Mouse (Mus musculus) heart, embryonic 14.5 days (tissue): ENCODE results near the gene Dpf2. TPM values are rescaled to one million over a fixed set of nuclear protein-coding genes. Genes with fewer than 3 reads are reported as not detected.

Experiments
- ATAC-seq: fragments of 200-750 bp; cut with Nextera tagmentation; 2 replicates; pipeline ENCODE4 v1.8.0; 2017; ENCODE audit warnings: low read depth, moderate TSS enrichment; ENCODE audit not compliant: insufficient number of reproducible peaks, insufficient read depth, low FRiP score
- H3K27ac ChIP-seq, 2 experiments: fragments of 200-500 bp in 1 of 2; fragments of 300-500 bp in 1 of 2; sonication (generic) in 1 of 2; replicated peaks in 1 of 2; 2 replicates each; pipeline ENCODE4 v1.5.1; 2012 to 2014; ENCODE audit warnings: low read depth in 2 of 2, low read length in 2 of 2, control low read depth in 1 of 2, mild to moderate bottlenecking in 1 of 2, mixed read lengths in 1 of 2; ENCODE audit not compliant: control insufficient read depth in 1 of 2, insufficient read depth in 1 of 2
- H3K27me3 ChIP-seq: fragments of 300-500 bp; sonication (generic); 2 replicates; pipeline ENCODE4 v1.6.1; 2014; ENCODE audit warnings: mild to moderate bottlenecking, low read length, control low read depth; ENCODE audit not compliant: control insufficient read depth, insufficient read depth
- H3K36me3 ChIP-seq: fragments of 300-500 bp; sonication (generic); 2 replicates; pipeline ENCODE4 v1.6.1; 2014; ENCODE audit warnings: mild to moderate bottlenecking, control low read depth, low read length, mixed read lengths; ENCODE audit not compliant: control insufficient read depth, insufficient read depth
- H3K4me1 ChIP-seq, 2 experiments: fragments of 200-500 bp in 1 of 2; fragments of 300-500 bp in 1 of 2; sonication (generic) in 1 of 2; 2 replicates each; pipeline ENCODE4 v1.6.1; 2012 to 2014; ENCODE audit warnings: low read length in 2 of 2, control low read depth in 1 of 2, mixed read lengths in 1 of 2; ENCODE audit not compliant: control insufficient read depth in 2 of 2, insufficient read depth in 2 of 2
- H3K4me2 ChIP-seq: fragments of 300-500 bp; sonication (generic); 2 replicates; pipeline ENCODE4 v1.6.1; 2014; ENCODE audit warnings: mild to moderate bottlenecking, low read length
- H3K4me3 ChIP-seq, 2 experiments: fragments of 200-500 bp in 1 of 2; fragments of 300-500 bp in 1 of 2; sonication (generic) in 1 of 2; 2 replicates each; pipeline ENCODE4 v1.5.1; 2012 to 2014; ENCODE audit warnings: low read length in 2 of 2, mild to moderate bottlenecking in 2 of 2, control low read depth in 1 of 2, low read depth in 1 of 2, moderate library complexity in 1 of 2; ENCODE audit not compliant: control insufficient read depth in 1 of 2, insufficient read depth in 1 of 2
- H3K9ac ChIP-seq: fragments of 300-500 bp; sonication (generic); 2 replicates; pipeline ENCODE4 v1.6.1; 2014; ENCODE audit warnings: mild to moderate bottlenecking, low read length
- H3K9me3 ChIP-seq: fragments of 300-500 bp; sonication (generic); 2 replicates; pipeline ENCODE4 v1.6.1; 2016; ENCODE audit warnings: low read length, control low read depth; ENCODE audit not compliant: control insufficient read depth
- WGBS: fragments of 180-500 bp; shearing (Covaris S2); extraction: QIAGEN DNeasy Blood & Tissue Kit; methylation state at CpG from one replicate; pipeline ENCODE4 v1.1.7; 2014; 5-methylcytosine and 5-hydroxymethylcytosine counted together
- polyA plus RNA-seq: library from polyadenylated mRNA; unstranded; fragments of >200 nt; fragmentation: Nextera tagmentation; extraction: Ambion mirVana; gene quantifications from 2 replicates; pipeline ENCODE4 v1.2.1, GENCODE M21; 2014

Dpf2 gene
- polyA plus RNA-seq, 1 experiment from 2014 or later = 85.8 TPM

DNA sequence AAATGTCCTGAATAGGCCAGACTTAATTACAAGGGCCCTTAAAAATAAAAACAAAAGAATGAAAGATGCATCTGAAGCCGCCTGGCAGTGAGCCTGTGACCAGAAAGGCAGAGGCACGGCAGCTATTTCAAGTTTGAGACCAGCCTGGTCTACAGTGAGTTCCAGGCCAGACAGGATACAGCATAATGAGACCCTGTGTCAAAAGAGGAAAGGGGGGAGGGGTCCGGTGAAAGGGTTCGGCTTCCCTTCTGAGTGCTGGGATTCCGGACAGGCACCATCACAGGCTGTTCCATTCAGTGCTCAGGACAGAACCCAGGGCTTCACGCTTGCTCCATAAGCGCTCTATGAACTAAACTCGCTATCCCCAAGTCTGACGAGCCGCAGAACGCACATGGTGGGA, 14.2 kb upstream of the Dpf2 start:
- 80% methylated on average over 11 of the region's 11 CpGs for WGBS
- ATAC-seq = no peak
- Histone ChIP-seq H3K4me3 (no peak overlapping the region), H3K27ac (no peak overlapping the region), H3K9me3 (no peaks in the 10 kb centered on the region), H3K4me2 (no peak overlapping the region), H3K4me1 (peaks cover 23 to 41% of the 10 kb centered on the region in 2 experiments), H3K9ac (no peak overlapping the region), H3K36me3 (no peaks in the 10 kb centered on the region), H3K27me3 (no peaks in the 10 kb centered on the region)

DNA sequence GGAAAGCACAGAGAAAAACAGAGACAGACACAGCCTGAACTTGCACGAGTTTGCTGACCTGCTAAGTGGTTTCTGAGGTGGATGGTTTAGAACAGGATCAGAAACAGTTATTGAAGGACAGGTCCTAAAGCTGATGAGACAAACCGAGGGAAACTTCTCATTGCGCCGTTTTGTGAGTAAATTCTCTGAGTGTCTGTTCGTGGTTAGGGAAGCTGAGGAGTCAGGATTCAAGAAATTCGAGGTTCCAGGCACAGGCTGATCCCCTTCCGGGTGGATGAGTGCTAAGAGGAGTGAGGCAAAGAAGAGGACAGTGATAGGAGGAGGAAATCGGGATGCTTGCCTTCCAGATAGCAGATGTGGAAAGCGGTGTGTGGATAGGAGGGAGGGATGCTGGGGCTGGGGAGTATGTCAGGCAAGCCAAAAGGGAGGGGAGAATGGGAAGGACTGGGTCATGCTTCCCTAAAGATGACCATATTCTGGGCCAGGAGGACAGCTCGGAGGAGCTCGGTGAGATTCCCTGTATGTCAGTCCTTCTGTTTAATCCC, 12.6 kb upstream of the Dpf2 start:
- Histone ChIP-seq H3K4me2 (peak overlapping the region; percentile 98), H3K9me3 (no peaks in the 10 kb centered on the region), H3K4me1 (peaks cover 28 to 48% of the 10 kb centered on the region in 2 experiments), H3K36me3 (no peaks in the 10 kb centered on the region; the same call in 1 of the 2 replicates), H3K27ac (peak overlapping the region; percentile 47 to 89), H3K9ac (peak overlapping the region; percentile 45), H3K4me3 (peak overlapping the region; percentile 65 to 73), H3K27me3 (no peaks in the 10 kb centered on the region)
- ATAC-seq = no peak
- WGBS = 25% methylated on average over 11 of the region's 11 CpGs

DNA sequence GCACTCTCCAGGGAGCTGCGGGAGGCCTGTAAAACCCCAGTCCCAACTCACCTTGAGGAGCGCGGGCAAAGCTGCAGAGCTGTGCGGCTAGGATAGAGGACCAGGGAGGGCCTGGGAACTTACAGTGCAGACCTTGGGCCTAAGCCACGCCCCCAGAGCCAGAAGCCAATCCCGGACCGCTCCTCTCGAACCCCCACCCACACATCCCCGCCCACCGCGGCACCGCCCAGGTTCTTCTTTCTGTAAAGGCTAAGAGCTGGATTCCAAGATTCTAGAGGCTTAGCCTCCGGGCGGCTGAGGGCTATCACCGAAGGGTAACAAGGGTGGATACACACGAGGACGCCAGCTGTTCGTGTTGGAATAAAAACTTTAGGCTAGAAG, 11.9 kb upstream of the Dpf2 start, which contains the start of gene Cdc42ep2:
Cdc42ep2 (minus strand) TSS at position 104 of the 381 bp plus-strand sequence.
- H3K27me3 ChIP-seq = no peaks in the 10 kb centered on the region
- no peaks in the 10 kb centered on the region for H3K9me3 ChIP-seq
- peaks cover 23 to 42% of the 10 kb centered on the region in 2 experiments for H3K4me1 ChIP-seq
- peak within 1 kb of the TSS; percentile 74 for H3K9ac ChIP-seq
- 0% methylated on average over 18 of the region's 18 CpGs for WGBS
- peak within 1 kb of the TSS; percentile 98 for H3K4me2 ChIP-seq
- ATAC-seq = peak; percentile 89
- H3K27ac ChIP-seq = peak within 1 kb of the TSS; percentile 86 to 89
- H3K4me3 ChIP-seq = peak within 1 kb of the TSS; percentile 65 to 73
- H3K36me3 ChIP-seq = no peaks in the 10 kb centered on the region; the same call in 1 of the 2 replicates

DNA sequence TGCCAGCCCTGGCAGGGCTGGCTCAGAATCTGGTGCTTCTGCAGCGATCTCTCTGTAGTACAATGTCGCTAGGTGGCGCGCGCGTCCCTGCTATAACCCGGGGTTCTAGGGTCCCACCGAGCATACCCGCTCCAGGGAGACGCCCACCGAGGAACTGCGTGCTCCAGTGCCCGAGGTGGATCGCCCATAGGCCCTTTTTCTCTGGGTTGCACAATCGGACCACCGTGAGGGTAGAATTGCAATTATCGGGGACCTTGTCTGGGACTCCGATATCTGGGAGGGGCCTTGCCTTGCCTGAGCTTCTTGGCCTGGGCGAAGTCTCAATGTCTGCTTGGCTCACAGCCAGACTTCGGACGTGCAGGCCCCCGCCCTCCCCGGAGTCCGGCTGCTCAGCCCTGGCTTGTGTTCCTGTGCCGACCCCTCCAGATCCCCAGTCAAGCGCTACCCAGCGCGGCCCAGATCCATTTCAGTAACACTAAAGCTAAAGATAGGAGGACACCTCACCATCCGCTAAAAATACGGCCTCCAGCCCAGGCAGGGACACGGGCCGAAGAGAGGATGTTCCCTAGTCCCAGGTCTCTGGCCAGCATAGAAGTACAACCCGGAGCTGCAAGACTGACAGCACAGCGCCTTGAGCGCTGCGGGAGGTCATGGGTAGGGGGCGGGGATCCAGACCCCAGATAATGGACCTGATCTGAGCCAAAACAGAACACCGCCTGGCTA, 11.3 kb upstream of the Dpf2 start:
- ATAC-seq = peak; percentile 73
- Histone ChIP-seq H3K9ac (peak overlapping the region; percentile 74), H3K4me2 (peak overlapping the region; percentile 98), H3K36me3 (no peaks in the 10 kb centered on the region; the same call in 1 of the 2 replicates), H3K4me1 (peaks cover 19 to 38% of the 10 kb centered on the region in 2 experiments), H3K27me3 (no peaks in the 10 kb centered on the region), H3K9me3 (no peaks in the 10 kb centered on the region), H3K27ac (peak overlapping the region; percentile 86 to 89), H3K4me3 (peak overlapping the region; percentile 65 to 73)
- WGBS = 0% methylated on average over 38 of the region's 38 CpGs

DNA sequence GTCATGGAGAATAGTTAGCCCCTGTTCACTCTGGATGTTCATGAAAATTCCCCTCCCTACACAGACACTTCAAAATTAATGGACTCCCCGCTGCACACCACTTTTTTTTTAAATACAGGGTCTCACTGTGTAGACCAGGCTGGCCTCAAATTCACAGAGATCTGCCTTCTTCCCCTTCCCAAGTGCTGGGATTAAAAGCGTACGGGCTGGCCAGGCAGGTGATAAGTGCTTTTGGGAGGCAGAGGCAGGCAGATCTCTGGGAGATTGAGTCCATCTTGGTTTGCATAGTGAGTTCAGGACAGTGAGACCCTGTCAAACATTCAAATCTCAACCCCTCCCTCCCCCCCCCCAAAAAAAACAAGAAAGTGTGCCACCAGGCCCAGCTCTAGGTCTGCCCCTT, 10.2 kb upstream of the Dpf2 start:
- H3K9me3 ChIP-seq = no peaks in the 10 kb centered on the region
- peaks cover 19 to 28% of the 10 kb centered on the region in 2 experiments for H3K4me1 ChIP-seq
- no peaks in the 10 kb centered on the region for H3K27me3 ChIP-seq
- H3K4me2 ChIP-seq = peak overlapping the region; percentile 98
- H3K36me3 ChIP-seq = peaks cover 10% of the 10 kb centered on the region
- no peak for ATAC-seq
- WGBS = 86% methylated on average over 3 of the region's 3 CpGs
- H3K4me3 ChIP-seq = peak overlapping the region; percentile 9 to 65; a peak in 1 of 4 replicates
- peak overlapping the region; percentile 51; the same call in 1 of the 2 replicates for H3K9ac ChIP-seq
- H3K27ac ChIP-seq = 0 out of 4 replicates have a peak overlapping the region, but pooled peaks of 1 of the 2 experiments have one; percentile 89

DNA sequence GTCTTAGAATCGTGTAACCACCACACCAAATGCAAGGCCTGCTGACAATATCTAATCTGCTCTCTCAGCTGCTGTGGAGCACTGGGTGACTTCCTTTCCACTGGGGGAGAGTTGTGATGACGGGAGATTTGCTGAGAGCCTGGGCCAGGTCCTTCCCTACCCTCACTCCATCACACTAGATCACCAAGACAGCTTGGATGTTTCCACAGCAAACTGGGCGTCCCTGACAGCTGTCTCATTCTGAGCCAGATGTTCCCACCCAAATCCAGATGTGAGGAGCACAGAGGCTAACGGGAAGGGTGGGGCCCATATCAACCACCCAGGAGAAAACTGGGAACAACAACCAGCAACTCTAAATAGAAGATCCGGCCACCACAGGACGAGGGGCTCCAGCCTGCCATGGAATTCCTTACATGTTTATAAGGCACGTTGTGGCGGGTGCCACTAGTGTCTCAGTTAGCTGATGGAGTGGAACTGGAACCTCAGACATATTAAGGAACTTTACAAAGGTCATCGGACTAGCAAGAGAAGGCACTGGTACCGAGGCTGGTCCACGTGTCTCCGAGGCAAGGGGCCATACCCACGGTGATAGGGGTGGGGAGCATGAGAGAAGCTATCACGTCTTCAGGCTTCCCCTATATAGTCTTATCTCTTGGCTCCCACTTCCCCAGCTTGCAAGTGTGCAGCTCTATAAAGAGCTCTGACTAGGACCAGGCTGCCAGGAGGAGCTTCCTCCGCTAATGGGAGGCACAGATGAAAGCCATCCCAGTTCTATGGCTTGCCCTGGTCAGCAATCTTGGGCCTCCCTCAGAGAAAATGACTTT, 9.5 kb upstream of the Dpf2 start:
- Histone ChIP-seq H3K4me3 (peak overlapping the region; percentile 7 to 9; a peak in 3 of 4 replicates), H3K36me3 (peaks cover 16% of the 10 kb centered on the region), H3K9ac (peak overlapping the region; percentile 51), H3K4me2 (peak overlapping the region; percentile 98), H3K27ac (peak overlapping the region; percentile 20 to 22; a peak in 1 of 4 replicates), H3K4me1 (peaks cover 19 to 28% of the 10 kb centered on the region in 2 experiments), H3K27me3 (no peaks in the 10 kb centered on the region), H3K9me3 (no peaks in the 10 kb centered on the region)
- 37% methylated on average over 15 of the region's 15 CpGs for WGBS
- no peak for ATAC-seq

DNA sequence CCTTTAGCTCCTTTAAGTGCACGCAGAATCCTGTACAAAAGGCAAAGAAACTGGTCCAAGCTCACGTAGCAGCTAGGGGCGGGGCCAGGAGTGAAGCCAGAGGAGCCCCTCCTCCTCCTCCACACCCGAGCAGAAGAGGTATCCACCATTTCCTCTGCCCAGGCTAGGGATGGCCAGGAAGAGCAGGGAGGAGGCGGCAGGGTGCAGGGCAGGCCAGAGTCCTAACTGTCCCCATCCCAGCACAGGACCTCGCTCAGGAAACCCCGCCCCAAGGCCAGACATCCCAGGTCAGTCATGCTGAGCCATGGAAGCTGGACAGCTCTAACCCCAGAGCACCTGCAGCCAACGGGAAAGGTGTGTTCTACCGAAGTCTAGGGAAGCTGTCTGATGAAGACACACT, 8.9 kb upstream of the Dpf2 start:
- ATAC-seq = no peak

More for the DNA sequence above, 8.9 kb upstream of the Dpf2 start:
- H3K27me3 ChIP-seq = no peaks in the 10 kb centered on the region
- H3K4me3 ChIP-seq = peak overlapping the region in 1 of 2 experiments; percentile 7; a peak in 2 of 4 replicates
- H3K27ac ChIP-seq = 0 out of 4 replicates have a peak overlapping the region, but pooled peaks of 1 of the 2 experiments have one; percentile 20
- peaks cover 23% of the 10 kb centered on the region for H3K36me3 ChIP-seq
- WGBS = 23% methylated on average over 9 of the region's 9 CpGs
- peak overlapping the region; percentile 51 for H3K9ac ChIP-seq
- H3K9me3 ChIP-seq = no peaks in the 10 kb centered on the region
- H3K4me2 ChIP-seq = peak overlapping the region; percentile 98
- H3K4me1 ChIP-seq = peaks cover 19 to 28% of the 10 kb centered on the region in 2 experiments
